Mouse (Mus musculus) ovary, postnatal 14 days (tissue): ENCODE measurements at regions not wholly inside any gene's neighbourhood (a gene's known extent, or its start where the extent isn't known, plus 50 kb on each side); places are given as distances from the start of the nearest gene placed in this dataset.

Source experiments
- DNase-seq: peaks from one replicate; pipeline ENCODE4 v3.0.0; 2022; ENCODE audit warnings: low spot score

DNA sequence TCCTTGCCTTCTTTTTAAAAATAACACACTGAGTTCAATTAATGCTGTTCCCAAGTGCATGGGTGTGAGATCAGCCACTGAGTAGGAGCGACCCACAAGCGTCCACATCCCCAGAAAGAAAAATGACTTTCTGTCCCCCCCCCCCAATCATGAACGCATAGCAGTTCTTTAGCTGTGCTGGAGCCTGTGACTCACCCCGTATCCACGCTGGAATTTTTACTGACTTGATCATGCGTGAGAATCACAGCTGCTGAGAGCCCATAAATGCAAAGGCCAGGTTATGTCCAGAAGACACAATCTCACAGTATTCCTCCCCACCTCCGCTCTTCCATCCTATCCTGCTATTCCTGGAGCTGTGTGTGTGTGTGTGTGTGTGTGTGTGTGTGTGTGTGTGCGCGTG, 53.3 kb downstream of the Fos start:
- no peak for DNase-seq

- DNase-seq, result no peak
Observed at GRCm38 (mm10) chr12:85531638-85532037, 57.9 kb downstream of the Fos start.

- DNase-seq, result no peak
Observed at GRCm38 (mm10) chr12:85532221-85532612, 58.5 kb downstream of the Fos start.

- DNase-seq, result peak; percentile 46
Observed at GRCm38 (mm10) chr12:85532613-85533460, 59.1 kb downstream of the Fos start.

DNA sequence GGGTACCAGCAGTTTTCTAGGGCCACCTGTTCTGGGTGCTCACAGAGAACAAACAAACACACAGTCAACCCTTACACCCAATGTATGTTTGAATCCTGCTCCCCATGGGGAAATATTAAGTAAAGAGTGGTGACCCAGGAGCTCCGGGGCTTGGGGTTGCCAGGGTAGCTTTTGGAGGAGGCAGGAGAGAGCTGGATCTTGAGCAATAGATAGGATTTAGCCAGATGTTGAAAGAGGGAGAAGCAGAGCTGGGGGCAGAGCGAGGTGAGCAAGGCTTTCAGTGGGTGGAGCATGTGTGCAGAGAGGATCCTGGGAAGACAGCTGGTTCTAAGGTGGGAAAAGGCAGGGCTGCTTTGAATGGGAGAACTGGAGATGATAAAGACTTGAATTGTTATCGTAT, 59.9 kb downstream of the Fos start:
- DNase-seq, result no peak

DNA sequence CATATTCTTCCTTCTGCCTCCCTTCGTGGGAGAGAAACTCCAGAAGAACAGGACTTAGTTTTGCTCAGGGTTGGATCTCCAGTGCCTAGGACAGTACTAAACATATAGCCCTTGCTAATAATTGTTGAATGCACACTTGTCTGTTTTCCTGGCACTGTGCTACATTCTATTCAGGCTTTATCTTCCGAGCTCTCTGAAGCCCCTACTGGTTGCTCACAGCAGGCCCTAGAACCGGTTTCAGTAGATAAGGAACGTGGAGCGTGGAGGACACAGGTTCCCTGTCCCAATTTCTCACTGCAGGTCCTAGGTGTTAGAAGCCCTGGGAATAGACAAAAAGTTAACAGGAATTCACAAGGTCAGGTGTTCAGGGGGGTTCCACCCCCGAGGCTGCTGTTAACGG, 59.4 kb upstream of the Jdp2 start:
- no peak for DNase-seq

- DNase-seq, result peak; percentile 18
Observed at GRCm38 (mm10) chr12:85541153-85541552, 57.7 kb upstream of the Jdp2 start.

GRCm38 (mm10) chr12:85542881-85543280, 55.9 kb upstream of the Jdp2 start:
- no peak for DNase-seq

GRCm38 (mm10) chr12:85543520-85543919, 55.3 kb upstream of the Jdp2 start:
- no peak for DNase-seq

- DNase-seq, result no peak
Observed at GRCm38 (mm10) chr12:85544801-85545200, 54.0 kb upstream of the Jdp2 start.

GRCm38 (mm10) chr12:85545718-85546117, 53.1 kb upstream of the Jdp2 start:
- no peak for DNase-seq

GRCm38 (mm10) chr12:85548076-85548475, 50.8 kb upstream of the Jdp2 start:
- no peak for DNase-seq
